Mouse (Mus musculus): ENCODE data around the gene Cbx2. TPM values are rescaled to one million over a fixed set of nuclear protein-coding genes. Genes with fewer than 3 reads are reported as not detected.

Gene Cbx2
- total and polyA plus RNA-seq, 2 experiments: 2.9 to 3.9 TPM

GRCm38 (mm10) chr11:119080461-119081147, 57.8 kb downstream of the Cbx2 start:
- Histone ChIP-seq H3K79me2 (ENCODE audit: control insufficient read depth, insufficient read depth, low read length) (peaks cover 21% of the 10 kb centered on the region; the same call in 1 of the 2 replicates), H3K27me3 (ENCODE audit: control insufficient read depth, insufficient read depth, low read length) (no peaks in the 10 kb centered on the region), H3K36me3 (ENCODE audit: control insufficient read depth, insufficient read depth, low read length) (no peaks in the 10 kb centered on the region; the same call in 1 of the 2 replicates), H3K4me1 (ENCODE audit: control insufficient read depth, insufficient read depth, low read length) (peaks cover 25% of the 10 kb centered on the region), H3K4me3 (ENCODE audit: insufficient read depth, low read depth, low read length) (no peak overlapping the region), H3K27ac (replicated peaks; ENCODE audit: insufficient read depth, low read depth, low read length) (no peak overlapping the region), H3K9ac (ENCODE audit: low read depth, low read length) (no peak overlapping the region)
- TF ChIP-seq CTCF (IDR thresholded peaks at IDR 0.05; ENCODE audit: low read depth, low read length): no peak
- TF ChIP-seq POLR2A (IDR thresholded peaks at IDR 0.05; ENCODE audit: extremely low read depth, insufficient read depth, low read length): no peak
- 87% methylated on average over 33 of the region's 33 CpGs for WGBS
- DNase-seq (ENCODE audit: extremely low read depth, low read depth, low spot score): no peak

Other genes starting within 250 kb of the Cbx2 start
- gene Rbfox3, start 111.4 kb upstream of the Cbx2 start, total RNA-seq (2014; rRNA removed): 0.20 and 0.28 TPM in 2 replicates
- gene Rbfox3, start 111.4 kb upstream of the Cbx2 start, polyA plus RNA-seq (2012; rRNA removed): 0.34 and 0.44 TPM in 2 replicates
- gene Enpp7, start 34.8 kb upstream of the Cbx2 start, total RNA-seq (2014; rRNA removed): not detected in 2 replicates
- gene Enpp7, start 34.8 kb upstream of the Cbx2 start, polyA plus RNA-seq (2012; rRNA removed): not detected in 2 replicates
- gene Cbx8, start 18.0 kb downstream of the Cbx2 start, total RNA-seq (2014; rRNA removed): 4.3 and 5.1 TPM in 2 replicates
- 1.7 and 4.4 TPM in 2 replicates for gene Cbx8, start 18.0 kb downstream of the Cbx2 start, polyA plus RNA-seq (2012; rRNA removed)
- 2.8 and 2.9 TPM in 2 replicates for gene Cbx4, start 63.3 kb downstream of the Cbx2 start, total RNA-seq (2014; rRNA removed)
- gene Cbx4, start 63.3 kb downstream of the Cbx2 start, polyA plus RNA-seq (2012; rRNA removed): 7.9 and 8.2 TPM in 2 replicates
- 4.6 and 5.5 TPM in 2 replicates for gene Tbc1d16, start 205.5 kb downstream of the Cbx2 start, total RNA-seq (2014; rRNA removed)
- 8.5 and 9.5 TPM in 2 replicates for gene Tbc1d16, start 205.5 kb downstream of the Cbx2 start, polyA plus RNA-seq (2012; rRNA removed)
- gene Ccdc40, start 205.6 kb downstream of the Cbx2 start, total RNA-seq (2014; rRNA removed): 0.07 and 0.09 TPM in 2 replicates
- gene Ccdc40, start 205.6 kb downstream of the Cbx2 start, polyA plus RNA-seq (2012; rRNA removed): 0.04 TPM in 1 of 2 replicates, not detected in the other
- 22.4 and 49.3 TPM in 2 replicates for gene Gaa, start 244.9 kb downstream of the Cbx2 start, total RNA-seq (2014; rRNA removed)
- 108 and 119 TPM in 2 replicates for gene Gaa, start 244.9 kb downstream of the Cbx2 start, polyA plus RNA-seq (2012; rRNA removed)

Data from liver, adult 2 months (tissue).